Mouse (Mus musculus): ENCODE results near the gene Chit1. TPM values are rescaled to one million over a fixed set of nuclear protein-coding genes. Genes with fewer than 3 reads are reported as not detected.

Gene Chit1
- polyA plus RNA-seq, 1 experiment from 2014 or later = 0.58 TPM

- peaks cover 19% of the 10 kb centered on the region for H3K36me3 ChIP-seq (ENCODE audit: insufficient read depth, low read length)
- peaks cover 23% of the 10 kb centered on the region for H3K4me1 ChIP-seq (replicated peaks; ENCODE audit: insufficient read depth, low read length)
- no peak for TF ChIP-seq CTCF (IDR thresholded peaks at IDR 0.05; ENCODE audit: low read depth)
- peak overlapping the region; percentile 75 for H3K4me3 ChIP-seq (replicated peaks; ENCODE audit: low read depth, low read length)
- ATAC-seq (replicated peaks; ENCODE audit: low FRiP score, low read depth) (no peak), DNase-seq (ENCODE audit: low spot score) (no peak)
- peak overlapping the region; percentile 89 for H3K27ac ChIP-seq
- peak overlapping the region; percentile 84 for H3K9ac ChIP-seq (ENCODE audit: low read depth, low read length)
- no peaks in the 10 kb centered on the region for H3K27me3 ChIP-seq (ENCODE audit: insufficient read depth, low read length)
- H3K4me2 ChIP-seq (ENCODE audit: low read length) = peak overlapping the region; percentile 84
- no peaks in the 10 kb centered on the region for H3K9me3 ChIP-seq (replicated peaks; ENCODE audit: low read length)
- WGBS = 5% methylated on average over 19 of the region's 19 CpGs
These were observed 32.8 kb upstream of the Chit1 start for GRCm38 (mm10) chr1:134078061-134078795.

DNA sequence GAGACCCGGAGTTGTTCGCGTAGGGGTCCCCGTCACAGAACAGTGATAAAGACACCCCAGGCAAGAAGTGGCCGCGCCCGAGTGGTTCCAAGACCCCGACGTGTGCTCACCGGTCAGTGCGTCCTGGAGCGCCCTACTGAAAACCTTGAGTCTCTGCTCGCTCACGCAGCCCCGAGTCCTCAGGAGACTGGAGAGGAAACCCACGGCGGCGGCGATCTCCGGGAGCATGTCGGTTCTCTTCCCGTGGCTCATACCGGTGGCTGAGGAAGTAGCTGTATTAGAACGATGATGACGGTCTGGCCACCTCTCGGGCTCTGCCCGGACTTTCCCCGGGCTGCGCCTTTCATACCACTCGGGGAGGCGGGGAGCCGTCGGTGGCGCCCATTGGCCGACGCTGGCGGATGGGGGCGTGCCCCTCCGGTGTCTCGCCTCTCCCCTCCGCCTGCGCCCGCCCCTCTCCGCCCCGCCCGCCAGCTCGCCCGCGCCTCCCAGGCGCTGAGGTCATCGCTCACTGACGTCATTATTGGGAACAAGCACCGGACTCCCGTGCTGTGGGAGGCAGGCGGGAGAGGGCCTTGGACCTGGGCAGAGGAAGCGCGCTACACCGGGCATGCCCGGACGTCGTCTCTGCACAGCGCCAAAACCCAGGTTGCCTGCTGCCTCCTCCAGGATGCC, 32.1 kb upstream of the Chit1 start, which contains the start of gene Btg2:
Gene Btg2, minus strand, starts transcription at position 319 of the 675 bp plus-strand sequence.
- no peak for TF ChIP-seq CTCF (IDR thresholded peaks at IDR 0.05; ENCODE audit: low read depth)
- Histone ChIP-seq H3K36me3 (ENCODE audit: insufficient read depth, low read length) (peaks cover 19% of the 10 kb centered on the region), H3K9me3 (replicated peaks; ENCODE audit: low read length) (no peaks in the 10 kb centered on the region), H3K27ac (peak within 1 kb of the TSS; percentile 89), H3K27me3 (ENCODE audit: insufficient read depth, low read length) (no peaks in the 10 kb centered on the region), H3K4me2 (ENCODE audit: low read length) (peak within 1 kb of the TSS; percentile 84), H3K4me3 (replicated peaks; ENCODE audit: low read depth, low read length) (peak within 1 kb of the TSS; percentile 75), H3K9ac (ENCODE audit: low read depth, low read length) (peak within 1 kb of the TSS; percentile 84), H3K4me1 (replicated peaks; ENCODE audit: insufficient read depth, low read length) (peaks cover 20% of the 10 kb centered on the region; the same call in 1 of the 2 replicates)
- ATAC-seq (replicated peaks; ENCODE audit: low FRiP score, low read depth) (peak; percentile 96), DNase-seq (ENCODE audit: low spot score) (peak; percentile 98)
- under 1% methylated on average over 58 of the region's 62 CpGs for WGBS

DNA sequence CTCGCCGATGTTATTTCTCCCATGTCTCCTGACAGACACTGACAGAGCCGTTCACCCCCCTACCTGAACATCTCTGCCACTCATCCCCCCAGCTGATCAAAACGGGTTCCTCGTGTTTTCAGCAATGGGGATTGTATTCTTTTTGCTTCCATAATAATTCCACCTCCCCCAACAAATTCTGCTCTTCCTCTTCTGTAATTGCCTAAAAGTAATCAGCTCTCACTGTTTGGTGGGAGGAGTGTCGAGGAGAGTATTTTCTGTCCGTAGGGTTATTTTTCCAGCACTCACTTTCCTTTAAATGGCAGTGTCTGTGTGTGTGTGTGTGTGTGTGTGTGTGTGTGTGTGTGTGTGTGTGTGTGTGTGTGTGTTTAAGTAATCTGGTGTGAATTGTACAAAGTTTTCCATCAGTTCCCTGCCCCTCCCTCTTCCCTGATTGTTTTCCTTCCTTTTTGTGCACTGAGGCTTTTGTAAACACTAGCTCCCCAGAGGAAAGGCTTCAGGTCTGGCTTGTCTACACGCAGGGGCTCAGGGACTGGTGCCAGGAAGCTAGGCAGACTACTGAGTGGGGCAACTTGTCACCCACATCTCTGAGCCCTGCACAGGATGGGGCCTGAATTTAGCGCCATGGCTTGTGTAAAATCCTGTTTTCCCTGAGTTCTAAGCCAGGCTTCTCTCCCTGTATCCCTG, 31.4 kb upstream of the Chit1 start:
- TF ChIP-seq CTCF (IDR thresholded peaks at IDR 0.05; ENCODE audit: low read depth) = no peak
- Histone ChIP-seq H3K9ac (ENCODE audit: low read depth, low read length) (peak overlapping the region; percentile 23; the same call in 1 of the 2 replicates), H3K4me2 (ENCODE audit: low read length) (peak overlapping the region; percentile 84), H3K36me3 (ENCODE audit: insufficient read depth, low read length) (peaks cover 19% of the 10 kb centered on the region), H3K9me3 (replicated peaks; ENCODE audit: low read length) (no peaks in the 10 kb centered on the region), H3K4me3 (replicated peaks; ENCODE audit: low read depth, low read length) (peak overlapping the region; percentile 75), H3K4me1 (replicated peaks; ENCODE audit: insufficient read depth, low read length) (peaks cover 20% of the 10 kb centered on the region; the same call in 1 of the 2 replicates), H3K27ac (peak overlapping the region; percentile 75), H3K27me3 (ENCODE audit: insufficient read depth, low read length) (no peaks in the 10 kb centered on the region)
- 7% methylated on average over 9 of the region's 9 CpGs for WGBS
- ATAC-seq (replicated peaks; ENCODE audit: low FRiP score, low read depth) (no peak), DNase-seq (ENCODE audit: low spot score) (peak; percentile 76)

GRCm38 (mm10) chr1:134080406-134080805, 30.6 kb upstream of the Chit1 start:
- peaks cover 17% of the 10 kb centered on the region for H3K36me3 ChIP-seq (ENCODE audit: insufficient read depth, low read length)
- WGBS = 83% methylated on average over 4 of the region's 4 CpGs
- ATAC-seq (replicated peaks; ENCODE audit: low FRiP score, low read depth) = no peak
- H3K4me1 ChIP-seq (replicated peaks; ENCODE audit: insufficient read depth, low read length) = peaks cover 19% of the 10 kb centered on the region; the same call in 1 of the 2 replicates
- H3K27me3 ChIP-seq (ENCODE audit: insufficient read depth, low read length) = no peaks in the 10 kb centered on the region
- H3K9me3 ChIP-seq (replicated peaks; ENCODE audit: low read length) = no peaks in the 10 kb centered on the region
- no peak for DNase-seq (ENCODE audit: low spot score)
- H3K27ac ChIP-seq = peak overlapping the region; percentile 75
- TF ChIP-seq CTCF (IDR thresholded peaks at IDR 0.05; ENCODE audit: low read depth) = no peak
- no peak overlapping the region for H3K4me2 ChIP-seq (ENCODE audit: low read length)
- no peak overlapping the region for H3K4me3 ChIP-seq (replicated peaks; ENCODE audit: low read depth, low read length)
- H3K9ac ChIP-seq (ENCODE audit: low read depth, low read length) = no peak overlapping the region

DNA sequence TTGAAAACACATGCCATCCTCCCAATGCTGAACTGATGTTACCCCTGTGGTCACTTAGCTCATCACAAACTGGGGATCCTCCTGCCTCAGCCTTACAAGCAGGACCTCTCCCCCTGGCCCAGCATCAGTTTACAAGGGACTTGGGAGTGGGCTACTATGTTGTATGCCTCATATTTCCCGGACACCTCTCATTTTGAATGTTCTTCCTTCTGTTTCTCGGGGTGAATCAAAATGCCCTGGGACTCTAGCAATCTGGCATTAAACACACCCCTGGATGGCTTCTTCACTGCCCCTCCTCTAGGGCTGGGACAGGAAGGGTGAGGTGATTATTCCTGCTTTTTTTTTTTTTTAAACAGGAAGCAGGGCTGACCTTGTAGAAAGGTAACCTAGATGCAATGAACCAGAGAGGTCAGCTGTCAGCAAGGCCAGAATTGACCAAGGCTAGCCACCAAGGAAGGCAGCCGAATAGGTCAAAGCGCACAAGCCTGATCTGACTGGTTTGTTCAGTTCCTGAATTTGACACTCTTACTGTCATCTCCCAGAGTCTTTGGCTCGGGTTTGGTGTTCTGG, 30.1 kb upstream of the Chit1 start:
- no peak for TF ChIP-seq CTCF (IDR thresholded peaks at IDR 0.05; ENCODE audit: low read depth)
- H3K4me2 ChIP-seq (ENCODE audit: low read length) = no peak overlapping the region
- no peak overlapping the region; the same call in 1 of the 2 replicates for H3K27ac ChIP-seq
- DNase-seq (ENCODE audit: low spot score) (no peak), ATAC-seq (replicated peaks; ENCODE audit: low FRiP score, low read depth) (no peak)
- no peak overlapping the region for H3K4me3 ChIP-seq (replicated peaks; ENCODE audit: low read depth, low read length)
- 84% methylated on average over 5 of the region's 5 CpGs for WGBS
- no peaks in the 10 kb centered on the region for H3K27me3 ChIP-seq (ENCODE audit: insufficient read depth, low read length)
- no peaks in the 10 kb centered on the region for H3K9me3 ChIP-seq (replicated peaks; ENCODE audit: low read length)
- peaks cover 14% of the 10 kb centered on the region; the same call in 1 of the 2 replicates for H3K4me1 ChIP-seq (replicated peaks; ENCODE audit: insufficient read depth, low read length)
- H3K36me3 ChIP-seq (ENCODE audit: insufficient read depth, low read length) = peaks cover 11% of the 10 kb centered on the region
- no peak overlapping the region for H3K9ac ChIP-seq (ENCODE audit: low read depth, low read length)

Measured in kidney, postnatal 0 days (tissue).